27 mouse cellular contexts compared by ENCODE assay signal in the genomic region with DNA sequence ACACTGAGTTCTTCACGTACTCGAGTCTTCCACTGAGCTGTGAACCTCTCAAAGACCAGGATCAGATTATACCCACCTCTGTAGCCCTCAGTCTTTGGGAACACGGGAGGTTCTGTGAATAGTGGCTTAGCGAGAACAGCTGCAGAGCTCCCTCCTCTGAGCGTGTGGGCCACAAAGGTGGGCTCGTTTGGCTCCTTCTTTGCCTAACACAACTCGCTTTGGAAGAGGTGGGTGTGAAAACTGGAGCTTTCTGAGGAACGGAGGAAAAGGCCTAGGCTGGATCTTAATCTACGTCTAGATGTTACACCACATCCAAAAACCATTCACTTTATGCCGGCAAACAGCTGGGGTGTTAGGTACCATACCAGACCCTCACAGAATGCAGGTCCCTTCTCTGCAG. TPM values are rescaled to one million over a fixed set of nuclear protein-coding genes. Genes with fewer than 3 reads are reported as not detected.
DNase-seq lines count a peak whose midpoint lies in the region; ATAC-seq lines count a peak whose summit lies in the region.
"Had no signal": no experiment of that assay in that cellular context is flagged by ENCODE, and none has a peak within 500 bp of the region (broad histone marks: within the 10 kb centered on the region; RNA-seq: fewer than 3 reads in every experiment).

No protein-coding gene starts in this region.

- H3K27me3 ChIP-seq in heart, embryonic 11.5 days (ENCODE audit: control insufficient read depth, insufficient read depth, low read length): no peaks in the 10 kb centered on the region
- H3K27me3 ChIP-seq: limb, embryonic 13.5 days; liver, embryonic 15.5 days had no signal

- H3K9ac ChIP-seq in heart, embryonic 11.5 days (ENCODE audit: low read depth, low read length): peak overlapping the region; percentile 86
- H3K9ac ChIP-seq: hindbrain, embryonic 12.5 days; limb, embryonic 13.5 days; liver, embryonic 15.5 days had no signal

- H3K36me3 ChIP-seq in heart, embryonic 11.5 days (ENCODE audit: control insufficient read depth, insufficient read depth, low read length): peaks cover 3% of the 10 kb centered on the region; the same call in 1 of the 2 replicates
- H3K36me3 ChIP-seq: forebrain, embryonic 10.5 days; hindbrain, embryonic 12.5 days; limb, embryonic 13.5 days; liver, embryonic 15.5 days; midbrain, embryonic 10.5 days had no signal

- DNase-seq in heart, adult 18-20 months: no peak
- DNase-seq in left cerebral cortex, adult 18-20 months (ENCODE audit: low spot score in 2 of 2): peak; percentile 28 to 33
- no peak for DNase-seq in left cerebral cortex, adult 8-10 months (ENCODE audit: low spot score in 2 of 2)
- peak; percentile 55 for DNase-seq in right cerebral cortex, adult 18-20 months
- DNase-seq in right cerebral cortex, postnatal 14 days: no peak
- no peak for DNase-seq in kidney, postnatal 36 days
- DNase-seq: adrenal gland, adult 8-10 months; cerebellum, adult 18-20 months; cerebellum, postnatal 14 days; kidney, adult 18-20 months; layer of hippocampus, adult 9-11 months; lung, postnatal 4 days had no signal

- peak overlapping the region; percentile 66 for H3K4me3 ChIP-seq in heart, embryonic 11.5 days (ENCODE audit: low read depth, low read length)
- H3K4me3 ChIP-seq: forebrain, embryonic 10.5 days; hindbrain, embryonic 12.5 days; limb, embryonic 13.5 days; liver, embryonic 15.5 days; midbrain, embryonic 10.5 days had no signal

- H3K27ac ChIP-seq in heart, embryonic 11.5 days (ENCODE audit: low read depth, low read length): 0 out of 2 replicates have a peak overlapping the region, but pooled peaks have one; percentile 99
- H3K27ac ChIP-seq: forebrain, embryonic 10.5 days; hindbrain, embryonic 12.5 days; limb, embryonic 13.5 days; liver, embryonic 15.5 days; midbrain, embryonic 10.5 days; stomach, postnatal 0 days had no signal

- WGBS in heart, embryonic 11.5 days (ENCODE audit: insufficient replicate concordance): 53% methylated on average over 10 of the region's 10 CpGs

- H3K4me1 ChIP-seq in heart, embryonic 11.5 days (ENCODE audit: control insufficient read depth, insufficient read depth, low read length): peaks cover 37% of the 10 kb centered on the region

- H3K9me3 ChIP-seq in heart, embryonic 11.5 days (replicated peaks; ENCODE audit: control insufficient read depth, low read length): no peaks in the 10 kb centered on the region
- H3K9me3 ChIP-seq: forebrain, embryonic 10.5 days; hindbrain, embryonic 12.5 days; limb, embryonic 13.5 days; liver, embryonic 15.5 days; midbrain, embryonic 10.5 days had no signal

- no peak for ATAC-seq in heart, embryonic 11.5 days (replicated peaks; ENCODE audit: insufficient number of reproducible peaks, low FRiP score, low TSS enrichment)
- ATAC-seq: activated CD4-positive, CD25-positive, alpha-beta regulatory T cell, adult 4 months; forebrain, embryonic 16.5 days; midbrain, embryonic 16.5 days had no signal

- H3K4me2 ChIP-seq in heart, embryonic 11.5 days: peak overlapping the region; percentile 68
- H3K4me2 ChIP-seq: hindbrain, embryonic 12.5 days; limb, embryonic 13.5 days; liver, embryonic 15.5 days had no signal

RNA-seq across cellular contexts. Expression of gene Popdc2, which starts 3.4 kb away (rescaled TPM):
- 292 and 312 TPM in 2 replicates for polyA plus RNA-seq in heart, embryonic 11.5 days (2014; fragmentation: Nextera tagmentation; extraction: Ambion mirVana)
- total RNA-seq in heart, adult 18-20 months (2021): 100 to 1,000 TPM; 515 to 590 TPM
- 1 to 10 TPM in 1 of 2 experiments, under 1 TPM in 1; 0.89 to 1.3 TPM for total RNA-seq in left cerebral cortex, adult 18-20 months (2021)
- total RNA-seq in left cerebral cortex, adult 8-10 months (2022): under 1 TPM; 0.35 to 0.89 (median 0.52) TPM

RNA-seq across cellular contexts. Expression of gene Gm21987, which starts 18.6 kb away (rescaled TPM):
- polyA plus RNA-seq in heart, embryonic 11.5 days (2014; fragmentation: Nextera tagmentation; extraction: Ambion mirVana): 2.4 and 3.4 TPM in 2 replicates
- total RNA-seq in heart, adult 18-20 months (2021): 1 to 10 TPM in 1 of 2 experiments, not detected in 1; 1.4 TPM
- not detected for total RNA-seq in left cerebral cortex, adult 18-20 months (2021)
- not detected for total RNA-seq in left cerebral cortex, adult 8-10 months (2022)
- total RNA-seq: gastrocnemius, postnatal 4 days had no signal
- polyA plus RNA-seq: activated CD4-positive, CD25-positive, alpha-beta regulatory T cell, adult 4 months; forebrain, embryonic 10.5 days; forebrain, embryonic 16.5 days; hindbrain, embryonic 12.5 days; kidney, embryonic 16.5 days; large intestine, adult 2 months; limb, embryonic 13.5 days; liver, embryonic 15.5 days; midbrain, embryonic 10.5 days; midbrain, embryonic 16.5 days; neural tube, embryonic 14.5 days; stomach, postnatal 0 days; thymus, postnatal 0 days had no signal

RNA-seq across cellular contexts. Expression of gene Cox17, which starts 18.6 kb away (rescaled TPM):
- polyA plus RNA-seq in heart, embryonic 11.5 days (2014; fragmentation: Nextera tagmentation; extraction: Ambion mirVana): 289 and 314 TPM in 2 replicates
- 100 to 1,000 TPM; 345 to 380 TPM for total RNA-seq in heart, adult 18-20 months (2021)
- 100 to 1,000 TPM; 140 to 142 TPM for total RNA-seq in left cerebral cortex, adult 18-20 months (2021)
- 100 to 1,000 TPM; 100 to 149 (median 127) TPM for total RNA-seq in left cerebral cortex, adult 8-10 months (2022)

RNA-seq across cellular contexts. Expression of gene Maats1, which starts 23.4 kb away (rescaled TPM):
- 0.21 TPM in 1 of 2 replicates, not detected in the other for polyA plus RNA-seq in heart, embryonic 11.5 days (2014; fragmentation: Nextera tagmentation; extraction: Ambion mirVana)
- under 1 TPM in 1 of 2 experiments, not detected in 1; 0.13 TPM for total RNA-seq in heart, adult 18-20 months (2021)
- total RNA-seq in left cerebral cortex, adult 18-20 months (2021): 1 to 10 TPM in 1 of 2 experiments, under 1 TPM in 1; 0.82 to 1.5 TPM
- 1 to 10 TPM; 1.1 to 1.6 (median 1.4) TPM for total RNA-seq in left cerebral cortex, adult 8-10 months (2022)

Comparison
In these comparisons a context has a peak if more than half of its experiments do, and no peak if none do; other contexts are left out.
1. DNase-seq: peak in left cerebral cortex, adult 18-20 months (2 of 2) and right cerebral cortex, adult 18-20 months (single experiment); none in heart, adult 18-20 months (0 of 2), left cerebral cortex, adult 8-10 months (0 of 2), right cerebral cortex, postnatal 14 days (single experiment) and kidney, postnatal 36 days (0 of 2).
2. RNA of gene Popdc2, which starts 3.4 kb away (total RNA-seq): 515 to 590 TPM in heart, adult 18-20 months; 0.89 to 1.3 TPM in left cerebral cortex, adult 18-20 months and 0.35 to 0.89 TPM in left cerebral cortex, adult 8-10 months; every median in the first group is over 100 times any median in the second.